Mouse (Mus musculus) liver, postnatal 0 days (tissue): ENCODE results near the gene Wbp1l.

ENCODE experiments used
- CTCF ChIP-seq: sonication (generic); IDR thresholded peaks from 2 replicates; pipeline ENCODE4 v1.5.1; 2016; ENCODE audit warnings: antibody characterized with exemption, low read depth
- EP300 ChIP-seq: IDR thresholded peaks from 2 replicates; pipeline ENCODE4 v1.6.1; 2016; ENCODE audit warnings: antibody characterized with exemption, low read depth, mild to moderate bottlenecking

DNA sequence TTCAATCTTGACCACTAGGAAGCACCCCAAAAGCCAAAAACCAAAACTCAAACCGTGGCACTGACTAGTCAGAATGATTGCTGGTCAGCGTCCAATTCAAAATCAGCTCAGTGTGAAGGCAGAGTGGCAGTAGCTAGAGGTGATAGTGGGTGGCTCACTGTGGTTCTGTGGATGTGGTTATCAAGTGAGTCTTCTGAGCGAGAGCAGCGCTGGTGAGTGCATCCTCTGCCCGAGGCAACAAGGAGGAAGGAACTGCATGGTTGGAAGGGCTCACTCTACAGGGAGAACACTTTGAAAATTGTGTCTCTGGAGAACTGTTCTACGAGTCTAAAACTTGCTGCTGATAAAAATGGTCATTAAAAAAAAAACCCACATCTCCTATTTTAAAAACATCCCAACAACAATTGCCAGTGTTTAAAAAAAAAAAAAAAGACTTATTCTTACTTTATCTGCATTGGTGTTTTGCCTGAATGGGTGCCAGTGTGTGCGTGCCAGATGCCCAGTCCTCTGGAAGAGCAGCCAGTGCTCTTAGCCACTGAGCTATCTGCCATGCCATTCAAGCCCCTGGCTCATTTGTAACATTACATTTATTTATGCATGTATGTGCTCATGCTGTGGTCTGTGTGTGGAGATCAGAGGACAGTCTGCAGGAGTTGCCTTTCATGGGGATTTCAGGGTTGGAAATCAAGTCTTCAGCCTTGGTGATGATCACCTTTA, 107.1 kb downstream of the Wbp1l start:
- TF ChIP-seq EP300 (no peak), CTCF (no peak)
